Mouse (Mus musculus) liver, embryonic 16.5 days (tissue): ENCODE results near the gene Cnppd1. TPM values are rescaled to one million over a fixed set of nuclear protein-coding genes. Genes with fewer than 3 reads are reported as not detected.

Experiments used
- ATAC-seq: fragments of 200-750 bp; cut with Nextera tagmentation; 2 replicates; pipeline ENCODE4 v1.8.0; 2017; ENCODE audit warnings: low read depth, mild to moderate bottlenecking, moderate number of reproducible peaks, moderate library complexity
- H3K27ac ChIP-seq: fragments of 300-500 bp; sonication (generic); 2 replicates; pipeline ENCODE4 v1.5.1; 2014; ENCODE audit warnings: mild to moderate bottlenecking, low read length
- H3K27me3 ChIP-seq: fragments of 300-500 bp; sonication (generic); 2 replicates; pipeline ENCODE4 v1.6.1; 2014; ENCODE audit warnings: low read depth, low read length, mixed read lengths; ENCODE audit not compliant: control insufficient read depth, insufficient read depth
- H3K36me3 ChIP-seq: fragments of 300-500 bp; sonication (generic); 2 replicates; pipeline ENCODE4 v1.6.1; 2014; ENCODE audit warnings: mild to moderate bottlenecking; ENCODE audit not compliant: control insufficient read depth, insufficient read depth
- H3K4me1 ChIP-seq: fragments of 300-500 bp; sonication (generic); 2 replicates; pipeline ENCODE4 v1.6.1; 2014; ENCODE audit warnings: low read depth, low read length, mixed read lengths; ENCODE audit not compliant: control insufficient read depth
- H3K4me2 ChIP-seq: fragments of 300-500 bp; sonication (generic); 2 replicates; pipeline ENCODE4 v1.6.1; 2014; ENCODE audit warnings: low read depth, low read length, mixed read lengths
- H3K4me3 ChIP-seq: fragments of 300-500 bp; sonication (generic); 2 replicates; pipeline ENCODE4 v1.5.1; 2014; ENCODE audit warnings: low read depth, mild to moderate bottlenecking, low read length
- H3K9ac ChIP-seq: fragments of 300-500 bp; sonication (generic); 2 replicates; pipeline ENCODE4 v1.6.1; 2014; ENCODE audit warnings: low read depth, low read length
- H3K9me3 ChIP-seq: fragments of 300-500 bp; sonication (generic); replicated peaks from 2 replicates; pipeline ENCODE4 v1.6.1; 2016; ENCODE audit warnings: low read length; ENCODE audit not compliant: control insufficient read depth
- WGBS: fragments of 180-500 bp; shearing (Covaris S2); extraction: QIAGEN DNeasy Blood & Tissue Kit; methylation state at CpG from one replicate; pipeline ENCODE4 v1.1.7; 2014; ENCODE audit not compliant: insufficient replicate concordance; 5-methylcytosine and 5-hydroxymethylcytosine counted together
- polyA plus RNA-seq: library from polyadenylated mRNA; unstranded; fragments of >200 nt; fragmentation: Nextera tagmentation; extraction: Ambion mirVana; gene quantifications from 2 replicates; pipeline ENCODE4 v1.2.1, GENCODE M21; 2015

Cnppd1 gene
- polyA plus RNA-seq, 1 experiment from 2014 or later, result 51.1 TPM

DNA sequence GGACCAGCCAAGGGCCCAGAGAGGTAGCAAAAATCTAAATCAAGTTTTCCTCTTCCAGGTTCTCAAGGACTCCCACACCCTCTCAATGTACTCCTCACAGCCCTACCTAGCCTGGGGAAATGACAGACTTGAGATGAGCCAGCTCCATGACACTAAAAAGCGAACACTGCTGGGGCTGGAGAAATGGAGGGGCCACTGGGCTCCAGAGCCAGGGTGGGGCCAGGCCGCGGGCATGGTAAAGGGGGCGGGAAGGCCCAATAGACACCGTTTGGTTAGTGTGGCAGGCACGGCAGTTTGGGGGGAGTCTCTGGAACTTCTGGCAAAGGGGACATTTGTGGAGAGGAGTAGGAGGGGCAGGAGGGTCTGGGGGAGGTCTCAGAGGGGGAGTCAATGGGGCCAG lies 6.2 kb downstream of the Cnppd1 start:
- no peaks in the 10 kb centered on the region for H3K9me3 ChIP-seq
- H3K4me1 ChIP-seq, result peaks cover 63% of the 10 kb centered on the region
- ATAC-seq, result peak; percentile 57
- WGBS, result 20% methylated on average over 6 of the region's 6 CpGs
- H3K4me2 ChIP-seq, result peak overlapping the region; percentile 64
- peak overlapping the region; percentile 95 for H3K27ac ChIP-seq
- no peaks in the 10 kb centered on the region for H3K27me3 ChIP-seq
- H3K4me3 ChIP-seq, result peak overlapping the region; percentile 36
- peaks cover 39% of the 10 kb centered on the region for H3K36me3 ChIP-seq
- H3K9ac ChIP-seq, result peak overlapping the region; percentile 64

DNA sequence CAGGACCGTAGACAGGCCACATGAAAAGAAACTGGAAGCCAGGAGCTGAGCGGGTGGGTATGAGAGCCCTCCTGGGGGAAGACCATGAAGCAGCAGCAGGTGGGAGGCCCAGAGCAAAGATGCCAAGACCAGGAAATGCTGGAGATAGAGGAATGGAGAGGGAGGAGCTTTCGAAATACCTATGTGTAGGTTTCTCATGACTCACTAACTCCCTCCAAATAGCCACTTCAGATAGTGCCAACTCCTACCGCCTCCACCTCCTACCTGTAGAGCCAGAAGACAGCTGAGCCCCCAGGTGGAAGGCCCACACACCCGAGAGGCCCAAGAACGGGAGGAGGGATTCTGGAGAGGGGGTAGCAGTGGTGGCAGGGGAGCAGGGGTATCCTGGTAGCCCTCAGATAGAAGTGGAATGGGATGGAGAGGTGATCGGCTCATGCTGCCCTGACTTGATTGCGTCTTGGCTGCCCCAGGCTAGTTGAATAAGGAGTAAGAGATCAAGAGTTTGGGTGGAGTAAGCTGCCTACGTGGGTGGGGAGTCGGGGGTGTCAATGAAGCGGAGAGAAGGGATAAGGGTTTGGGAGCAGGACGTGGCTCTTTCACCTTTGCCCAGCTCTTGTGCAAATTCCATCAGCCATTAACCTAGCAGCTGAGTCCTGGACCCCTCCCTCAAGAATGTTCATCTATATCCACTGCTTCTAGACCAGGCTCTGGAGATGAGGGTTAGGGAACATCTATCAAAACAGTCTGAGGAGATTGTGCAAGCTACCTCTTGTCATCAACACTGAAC lies 8.9 kb downstream of the Cnppd1 start, which contains the start of gene Slc23a3:
TSS of gene Slc23a3 (minus strand) at position 470 of the 787 bp plus-strand sequence.
- no peaks in the 10 kb centered on the region for H3K27me3 ChIP-seq
- H3K36me3 ChIP-seq, result peaks cover 30% of the 10 kb centered on the region
- no peak; the same call in 1 of the 2 replicates for ATAC-seq
- H3K9me3 ChIP-seq, result no peaks in the 10 kb centered on the region
- WGBS, result 55% methylated on average over 12 of the region's 12 CpGs
- no peak within 1 kb of the TSS for H3K9ac ChIP-seq
- H3K4me3 ChIP-seq, result no peak within 1 kb of the TSS
- peak within 1 kb of the TSS; percentile 21; the same call in 1 of the 2 replicates for H3K4me2 ChIP-seq
- H3K4me1 ChIP-seq, result peaks cover 44% of the 10 kb centered on the region
- H3K27ac ChIP-seq, result 0 out of 2 replicates have a peak within 1 kb of the TSS, but pooled peaks have one; percentile 28

DNA sequence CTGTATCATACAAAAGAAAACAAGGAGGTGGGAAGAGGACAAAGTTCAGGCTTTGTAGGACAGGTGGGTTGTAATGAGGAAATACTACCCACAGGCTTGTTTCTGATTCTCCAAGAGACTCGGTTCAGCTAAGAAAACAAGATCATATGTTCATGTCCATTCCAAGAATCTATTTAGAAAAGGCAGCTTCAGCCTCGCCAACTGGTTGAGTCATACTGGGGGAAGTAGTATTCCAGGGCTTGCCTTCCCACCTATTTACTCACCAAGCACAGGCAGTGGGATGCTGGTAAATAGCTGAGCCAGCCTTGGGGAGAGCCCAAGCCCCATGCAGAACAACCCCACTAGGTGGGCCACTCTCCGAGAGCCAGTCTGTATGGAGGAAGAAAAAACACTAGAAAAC lies 13.9 kb downstream of the Cnppd1 start:
- no peak for ATAC-seq
- Histone ChIP-seq H3K9ac (no peak overlapping the region), H3K27ac (no peak overlapping the region), H3K27me3 (no peaks in the 10 kb centered on the region), H3K9me3 (no peaks in the 10 kb centered on the region), H3K36me3 (no peaks in the 10 kb centered on the region), H3K4me2 (no peak overlapping the region), H3K4me1 (peaks cover 22% of the 10 kb centered on the region), H3K4me3 (no peak overlapping the region)
- 58% methylated on average over 3 of the region's 3 CpGs for WGBS

DNA sequence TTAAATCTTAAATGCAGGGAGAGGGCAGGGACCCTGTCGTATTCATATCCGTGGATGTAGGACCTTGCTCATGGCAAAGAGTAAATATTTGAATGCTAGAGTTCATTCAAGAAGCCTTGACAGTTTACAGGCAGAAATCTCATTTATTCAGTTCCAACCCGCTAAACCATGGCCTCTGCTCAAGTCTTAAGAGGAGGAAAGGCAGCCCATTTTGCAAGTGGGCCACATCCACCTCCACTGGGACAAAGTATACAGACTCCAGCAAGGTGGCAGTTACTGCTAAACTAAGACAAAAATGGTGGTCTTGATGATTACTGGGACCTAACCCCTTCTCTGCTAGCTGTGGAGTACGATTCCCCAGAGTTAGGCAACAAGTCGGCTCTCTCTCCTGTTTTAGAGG lies 17.1 kb downstream of the Cnppd1 start:
- peak overlapping the region; percentile 73 for H3K4me2 ChIP-seq
- no peaks in the 10 kb centered on the region for H3K9me3 ChIP-seq
- peaks cover 18% of the 10 kb centered on the region for H3K4me1 ChIP-seq
- peak overlapping the region; percentile 85 for H3K9ac ChIP-seq
- WGBS, result 34% methylated on average over 5 of the region's 5 CpGs
- no peaks in the 10 kb centered on the region for H3K27me3 ChIP-seq
- peak overlapping the region; percentile 80 for H3K4me3 ChIP-seq
- no peaks in the 10 kb centered on the region for H3K36me3 ChIP-seq
- peak overlapping the region; percentile 100 for H3K27ac ChIP-seq
- ATAC-seq, result no peak

DNA sequence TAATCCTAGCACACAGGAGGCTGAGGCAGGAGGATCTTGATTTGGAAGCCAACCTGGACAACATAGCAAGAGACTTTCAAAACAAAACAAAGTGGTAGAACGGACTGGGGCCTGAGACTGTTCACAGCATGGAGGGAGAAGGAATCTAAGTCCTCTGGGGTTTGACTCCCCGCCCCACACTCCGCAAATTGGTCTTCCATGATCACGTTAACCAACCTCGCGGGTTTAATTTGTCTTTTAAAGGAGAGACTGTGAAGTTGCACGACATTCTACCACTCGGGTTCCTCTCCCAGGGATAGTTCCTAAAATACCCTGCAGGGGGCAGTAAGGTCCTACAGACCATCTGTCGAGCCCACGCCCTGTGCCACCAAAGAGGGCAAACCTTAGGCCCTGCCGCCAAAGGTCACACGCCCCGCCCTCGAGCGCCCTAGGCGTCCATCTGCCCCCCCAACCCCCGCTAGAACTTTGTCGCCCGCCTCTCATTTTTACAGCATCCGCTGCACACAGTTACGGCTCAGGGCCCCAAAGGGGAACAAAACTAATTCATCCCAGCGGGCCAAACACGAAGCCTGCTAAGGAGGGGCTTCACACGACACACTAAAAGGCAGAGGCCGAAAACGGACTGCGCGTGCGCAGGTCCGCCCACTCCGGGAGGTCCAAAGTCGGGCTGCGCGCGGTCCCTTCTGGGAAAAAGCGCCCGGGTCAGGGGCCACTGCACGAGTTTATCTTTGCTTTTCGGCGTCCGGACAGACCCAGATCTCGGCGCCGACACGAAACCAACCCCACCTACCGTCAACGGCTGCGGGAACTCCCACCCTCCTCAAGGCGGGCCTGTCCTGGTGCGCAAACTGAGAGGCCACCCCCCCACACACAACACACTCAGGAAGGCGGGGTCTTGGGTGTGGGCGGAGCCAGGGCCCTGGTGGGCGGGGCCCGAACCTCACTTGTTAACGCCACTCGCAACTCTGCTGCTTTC lies 17.9 kb downstream of the Cnppd1 start, which contains the start of gene Nhej1:
TSS of gene Nhej1 (minus strand) at position 855 of the 976 bp plus-strand sequence.
- Histone ChIP-seq H3K4me1 (peaks cover 18% of the 10 kb centered on the region), H3K9ac (peak within 1 kb of the TSS; percentile 85), H3K27ac (peak within 1 kb of the TSS; percentile 100), H3K36me3 (no peaks in the 10 kb centered on the region), H3K9me3 (no peaks in the 10 kb centered on the region), H3K4me2 (peak within 1 kb of the TSS; percentile 73), H3K4me3 (peak within 1 kb of the TSS; percentile 80), H3K27me3 (no peaks in the 10 kb centered on the region)
- peak; percentile 92 for ATAC-seq
- under 1% methylated on average over 56 of the region's 56 CpGs for WGBS

DNA sequence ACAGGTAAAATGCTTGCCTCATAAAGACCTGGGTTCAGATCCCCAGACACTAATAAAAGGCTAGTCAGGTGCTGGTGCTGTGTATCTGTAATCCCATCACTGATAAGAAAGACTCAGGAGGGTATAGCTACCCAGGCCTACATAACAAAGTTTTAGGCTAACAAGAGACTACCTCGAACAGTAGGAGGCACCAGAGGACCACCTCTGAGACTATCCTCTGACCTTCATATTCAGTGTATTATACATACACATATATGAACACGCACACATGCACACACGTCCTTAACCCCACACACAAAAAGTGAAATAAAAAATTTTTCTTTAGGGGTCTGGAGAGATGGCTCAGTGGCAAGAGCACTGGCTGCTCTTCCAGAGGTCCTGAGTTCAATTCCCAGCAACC lies 20.3 kb downstream of the Cnppd1 start:
- WGBS, result 51% methylated on average over 3 of the region's 3 CpGs
- H3K9me3 ChIP-seq, result no peaks in the 10 kb centered on the region
- no peak for ATAC-seq
- H3K4me3 ChIP-seq, result no peak overlapping the region
- H3K9ac ChIP-seq, result no peak overlapping the region
- H3K27ac ChIP-seq, result no peak overlapping the region
- peaks cover 18% of the 10 kb centered on the region for H3K4me1 ChIP-seq
- H3K4me2 ChIP-seq, result no peak overlapping the region
- H3K36me3 ChIP-seq, result no peaks in the 10 kb centered on the region
- no peaks in the 10 kb centered on the region for H3K27me3 ChIP-seq

Other genes with a start within 250 kb of the Cnppd1 start
- not detected in 2 replicates for gene Cryba2, start 249.6 kb downstream of the Cnppd1 start, polyA plus RNA-seq
- not detected in 2 replicates for gene Cfap65, start 207.1 kb downstream of the Cnppd1 start, polyA plus RNA-seq
- 2.6 and 4.0 TPM in 2 replicates for gene Ihh, start 191.0 kb downstream of the Cnppd1 start, polyA plus RNA-seq
- gene Nhej1, start 17.5 kb downstream of the Cnppd1 start, polyA plus RNA-seq, result 5.6 and 6.0 TPM in 2 replicates
- gene Slc23a3, start 8.8 kb downstream of the Cnppd1 start, polyA plus RNA-seq, result 2.5 and 2.6 TPM in 2 replicates
- 47.7 and 52.7 TPM in 2 replicates for gene Retreg2, start 67 bp upstream of the Cnppd1 start, polyA plus RNA-seq
- gene Zfand2b, start 25.9 kb upstream of the Cnppd1 start, polyA plus RNA-seq, result 41.0 and 41.1 TPM in 2 replicates
- gene Abcb6, start 37.7 kb upstream of the Cnppd1 start, polyA plus RNA-seq, result 55.5 and 56.5 TPM in 2 replicates
- 9.2 and 12.0 TPM in 2 replicates for gene Ankzf1, start 49.4 kb upstream of the Cnppd1 start, polyA plus RNA-seq
- 26.5 and 28.5 TPM in 2 replicates for gene Atg9a, start 49.5 kb upstream of the Cnppd1 start, polyA plus RNA-seq
- 3.7 and 3.9 TPM in 2 replicates for gene Glb1l, start 68.1 kb upstream of the Cnppd1 start, polyA plus RNA-seq
- gene Stk16, start 68.1 kb upstream of the Cnppd1 start, polyA plus RNA-seq, result 73.3 and 73.4 TPM in 2 replicates
- gene Tuba4a, start 77.2 kb upstream of the Cnppd1 start, polyA plus RNA-seq, result 336 and 355 TPM in 2 replicates
- gene A630095N17Rik, start 89.4 kb upstream of the Cnppd1 start, polyA plus RNA-seq, result 0.25 TPM in 1 of 2 replicates, not detected in the other
- 33.8 and 33.9 TPM in 2 replicates for gene Dnajb2, start 93.7 kb upstream of the Cnppd1 start, polyA plus RNA-seq
- 0.04 and 0.11 TPM in 2 replicates for gene Ptprn, start 121.8 kb upstream of the Cnppd1 start, polyA plus RNA-seq
- gene Resp18, start 135.7 kb upstream of the Cnppd1 start, polyA plus RNA-seq, result 0.15 TPM in 1 of 2 replicates, not detected in the other
- 52.4 and 52.7 TPM in 2 replicates for gene Dnpep, start 175.3 kb upstream of the Cnppd1 start, polyA plus RNA-seq
- 7.2 and 13.9 TPM in 2 replicates for gene Des, start 217.6 kb upstream of the Cnppd1 start, polyA plus RNA-seq
- gene Speg, start 232.6 kb upstream of the Cnppd1 start, polyA plus RNA-seq, result 7.6 and 8.0 TPM in 2 replicates